Mouse (Mus musculus): ENCODE measurements around the gene Fam155a. TPM values are rescaled to one million over a fixed set of nuclear protein-coding genes. Genes with fewer than 3 reads are reported as not detected.

The Fam155a gene
- polyA plus RNA-seq, 1 experiment = not detected

- Histone ChIP-seq H3K4me3 (no peak overlapping the region), H3ac (ENCODE audit: control insufficient read depth, insufficient read length) (no peak overlapping the region), H3K36me3 (ENCODE audit: control insufficient read depth, insufficient read depth) (no peaks in the 10 kb centered on the region), H3K27me3 (ENCODE audit: control insufficient read depth, insufficient read depth, insufficient read length) (no peaks in the 10 kb centered on the region), H3K4me2 (ENCODE audit: low read depth) (no peak overlapping the region), H3K79me2 (ENCODE audit: control insufficient read depth, insufficient read depth) (no peaks in the 10 kb centered on the region)
- TF ChIP-seq CEBPB (IDR thresholded peaks at IDR 0.05; ENCODE audit: insufficient read depth, poor library complexity, severe bottlenecking) = no peak
- no peak for TF ChIP-seq POLR2AphosphoS2 (IDR thresholded peaks at IDR 0.05; ENCODE audit: insufficient read length, low read depth)
- TF ChIP-seq USF1 (IDR thresholded peaks at IDR 0.05; ENCODE audit: low read depth) = no peak
- TF ChIP-seq TCF12 (IDR thresholded peaks at IDR 0.05; ENCODE audit: insufficient read depth, poor library complexity, severe bottlenecking) = no peak
- TF ChIP-seq REST (IDR thresholded peaks at IDR 0.05; ENCODE audit: insufficient read depth, insufficient read length) = no peak
- TF ChIP-seq E2F4 (IDR thresholded peaks at IDR 0.05; ENCODE audit: insufficient read depth) = no peak
- no peak for TF ChIP-seq POLR2A (IDR thresholded peaks at IDR 0.05; ENCODE audit: insufficient read length, low read depth)
Observed at GRCm38 (mm10) chr8:9335285-9335932, 435.6 kb downstream of the Fam155a start.

GRCm38 (mm10) chr8:9332766-9333165, 438.2 kb downstream of the Fam155a start:
- Histone ChIP-seq H3ac (ENCODE audit: control insufficient read depth, insufficient read length) (no peak overlapping the region), H3K4me3 (no peak overlapping the region), H3K79me2 (ENCODE audit: control insufficient read depth, insufficient read depth) (no peaks in the 10 kb centered on the region), H3K27me3 (ENCODE audit: control insufficient read depth, insufficient read depth, insufficient read length) (no peaks in the 10 kb centered on the region), H3K36me3 (ENCODE audit: control insufficient read depth, insufficient read depth) (no peaks in the 10 kb centered on the region), H3K4me2 (ENCODE audit: low read depth) (no peak overlapping the region)
- no peak for TF ChIP-seq REST (IDR thresholded peaks at IDR 0.05; ENCODE audit: insufficient read depth, insufficient read length)
- TF ChIP-seq POLR2A (IDR thresholded peaks at IDR 0.05; ENCODE audit: insufficient read length, low read depth) = no peak
- no peak for TF ChIP-seq USF1 (IDR thresholded peaks at IDR 0.05; ENCODE audit: low read depth)
- no peak for TF ChIP-seq MYOG (IDR thresholded peaks at IDR 0.05; ENCODE audit: control insufficient read depth in 1 of 3, insufficient read depth in 1 of 3, insufficient read length in 2 of 3, low read depth in 2 of 3)
- no peak for TF ChIP-seq SRF (IDR thresholded peaks at IDR 0.05; ENCODE audit: control insufficient read depth, insufficient read length, low read depth)
- TF ChIP-seq POLR2AphosphoS2 (IDR thresholded peaks at IDR 0.05; ENCODE audit: insufficient read length, low read depth) = no peak
- TF ChIP-seq E2F4 (IDR thresholded peaks at IDR 0.05; ENCODE audit: insufficient read depth) = no peak
- no peak for TF ChIP-seq TCF12 (IDR thresholded peaks at IDR 0.05; ENCODE audit: insufficient read depth, poor library complexity, severe bottlenecking)
- no peak for TF ChIP-seq TCF3 (IDR thresholded peaks at IDR 0.05; ENCODE audit: insufficient read length, low read depth)
- TF ChIP-seq MAX (IDR thresholded peaks at IDR 0.05; ENCODE audit: low read depth) = no peak

GRCm38 (mm10) chr8:9309456-9309855, 461.5 kb downstream of the Fam155a start:
- Histone ChIP-seq H3K79me2 (ENCODE audit: control insufficient read depth, insufficient read depth) (no peaks in the 10 kb centered on the region), H3K4me2 (ENCODE audit: low read depth) (no peak overlapping the region), H3K27me3 (ENCODE audit: control insufficient read depth, insufficient read depth, insufficient read length) (no peaks in the 10 kb centered on the region), H3K4me3 (no peak overlapping the region), H3ac (ENCODE audit: control insufficient read depth, insufficient read length) (no peak overlapping the region), H3K36me3 (ENCODE audit: control insufficient read depth, insufficient read depth) (no peaks in the 10 kb centered on the region)
- TF ChIP-seq POLR2AphosphoS2 (IDR thresholded peaks at IDR 0.05; ENCODE audit: insufficient read length, low read depth) (no peak), REST (IDR thresholded peaks at IDR 0.05; ENCODE audit: insufficient read depth, insufficient read length) (peak; percentile 80)

GRCm38 (mm10) chr8:9303526-9304135, 467.3 kb downstream of the Fam155a start:
- no peak for TF ChIP-seq REST (IDR thresholded peaks at IDR 0.05; ENCODE audit: insufficient read depth, insufficient read length)
- TF ChIP-seq CEBPB (IDR thresholded peaks at IDR 0.05; ENCODE audit: insufficient read depth, poor library complexity, severe bottlenecking) = no peak
- no peak for TF ChIP-seq TCF3 (IDR thresholded peaks at IDR 0.05; ENCODE audit: insufficient read length, low read depth)
- TF ChIP-seq USF1 (IDR thresholded peaks at IDR 0.05; ENCODE audit: low read depth) = no peak
- no peak for TF ChIP-seq MYOG (IDR thresholded peaks at IDR 0.05; ENCODE audit: control insufficient read depth in 1 of 3, insufficient read depth in 1 of 3, insufficient read length in 2 of 3, low read depth in 2 of 3)
- TF ChIP-seq MAX (IDR thresholded peaks at IDR 0.05; ENCODE audit: low read depth) = no peak
- TF ChIP-seq POLR2A (IDR thresholded peaks at IDR 0.05; ENCODE audit: insufficient read length, low read depth) = no peak
- TF ChIP-seq POLR2AphosphoS2 (IDR thresholded peaks at IDR 0.05; ENCODE audit: insufficient read length, low read depth) = no peak
- TF ChIP-seq TCF12 (IDR thresholded peaks at IDR 0.05; ENCODE audit: insufficient read depth, poor library complexity, severe bottlenecking) = no peak
- TF ChIP-seq E2F4 (IDR thresholded peaks at IDR 0.05; ENCODE audit: insufficient read depth) = no peak
- TF ChIP-seq SRF (IDR thresholded peaks at IDR 0.05; ENCODE audit: control insufficient read depth, insufficient read length, low read depth) = no peak
- TF ChIP-seq MYOD1 (IDR thresholded peaks at IDR 0.05; ENCODE audit: control insufficient read depth in 1 of 3, insufficient read length in 2 of 3, low read depth in 2 of 3) = no peak
- Histone ChIP-seq H3K4me2 (ENCODE audit: low read depth) (no peak overlapping the region), H3K36me3 (ENCODE audit: control insufficient read depth, insufficient read depth) (no peaks in the 10 kb centered on the region), H3K27me3 (ENCODE audit: control insufficient read depth, insufficient read depth, insufficient read length) (no peaks in the 10 kb centered on the region), H3ac (ENCODE audit: control insufficient read depth, insufficient read length) (no peak overlapping the region), H3K79me2 (ENCODE audit: control insufficient read depth, insufficient read depth) (no peaks in the 10 kb centered on the region), H3K4me3 (no peak overlapping the region)

GRCm38 (mm10) chr8:9295046-9295445, 475.9 kb downstream of the Fam155a start:
- H3K27me3 ChIP-seq (ENCODE audit: control insufficient read depth, insufficient read depth, insufficient read length) = no peaks in the 10 kb centered on the region
- no peaks in the 10 kb centered on the region for H3K79me2 ChIP-seq (ENCODE audit: control insufficient read depth, insufficient read depth)
- H3K36me3 ChIP-seq (ENCODE audit: control insufficient read depth, insufficient read depth) = no peaks in the 10 kb centered on the region
- H3K4me2 ChIP-seq (ENCODE audit: low read depth) = no peak overlapping the region
- TF ChIP-seq REST (IDR thresholded peaks at IDR 0.05; ENCODE audit: insufficient read depth, insufficient read length) (no peak), E2F4 (IDR thresholded peaks at IDR 0.05; ENCODE audit: insufficient read depth) (no peak), USF1 (IDR thresholded peaks at IDR 0.05; ENCODE audit: low read depth) (no peak), POLR2A (IDR thresholded peaks at IDR 0.05; ENCODE audit: insufficient read length, low read depth) (no peak)
- no peak overlapping the region for H3ac ChIP-seq (ENCODE audit: control insufficient read depth, insufficient read length)
- H3K4me3 ChIP-seq = no peak overlapping the region

Measured in myocyte (in vitro differentiated cells).